Mouse (Mus musculus) stomach, embryonic 15.5 days (tissue): ENCODE results near the gene Zfp84. TPM values are rescaled to one million over a fixed set of nuclear protein-coding genes. Genes with fewer than 3 reads are reported as not detected.
"Not testable (repeated sequence)": the region's sequence is repeated elsewhere in the genome, so short reads cannot be mapped to it uniquely, and the experiment has no call there.

ENCODE experiments used
- ATAC-seq: fragments of 200-750 bp; cut with Nextera tagmentation; 2 replicates; pipeline ENCODE4 v1.8.0; 2017; ENCODE audit warnings: low read depth, moderate number of reproducible peaks, moderate TSS enrichment; ENCODE audit not compliant: insufficient read depth, low FRiP score
- H3K27ac ChIP-seq: fragments of 300-500 bp; sonication (generic); 2 replicates; pipeline ENCODE4 v1.5.1; 2015; ENCODE audit warnings: mild to moderate bottlenecking, inconsistent platforms
- H3K27me3 ChIP-seq: fragments of 300-500 bp; sonication (generic); replicated peaks from 2 replicates; pipeline ENCODE4 v1.6.1; 2015; ENCODE audit warnings: inconsistent platforms
- H3K36me3 ChIP-seq: fragments of 300-500 bp; sonication (generic); 2 replicates; pipeline ENCODE4 v1.6.1; 2015; ENCODE audit warnings: inconsistent platforms
- H3K4me1 ChIP-seq: fragments of 300-500 bp; sonication (generic); 2 replicates; pipeline ENCODE4 v1.6.1; 2015; ENCODE audit warnings: inconsistent platforms
- H3K4me2 ChIP-seq: fragments of 300-500 bp; sonication (generic); 2 replicates; pipeline ENCODE4 v1.6.1; 2015; ENCODE audit warnings: mild to moderate bottlenecking, inconsistent platforms
- H3K4me3 ChIP-seq: fragments of 300-500 bp; sonication (generic); replicated peaks from 2 replicates; pipeline ENCODE4 v1.5.1; 2015; ENCODE audit warnings: inconsistent platforms
- H3K9ac ChIP-seq: fragments of 300-500 bp; sonication (generic); 2 replicates; pipeline ENCODE4 v1.6.1; 2015; ENCODE audit warnings: inconsistent platforms
- H3K9me3 ChIP-seq: fragments of 300-500 bp; sonication (generic); 2 replicates; pipeline ENCODE4 v1.6.1; 2016; ENCODE audit warnings: inconsistent platforms
- WGBS: fragments of 180-500 bp; shearing (Covaris S2); methylation state at CpG from one replicate; pipeline ENCODE4 v1.1.7; 2015; 5-methylcytosine and 5-hydroxymethylcytosine counted together
- polyA plus RNA-seq: library from polyadenylated mRNA; unstranded; fragments of >200 nt; fragmentation: Nextera tagmentation; extraction: Ambion mirVana; gene quantifications from 2 replicates; pipeline ENCODE4 v1.2.1, GENCODE M21; 2015

Zfp84 gene
- polyA plus RNA-seq: 11.4 and 11.6 TPM in 2 replicates

- Histone ChIP-seq H3K36me3 (peaks cover 11% of the 10 kb centered on the region), H3K4me3 (peak within 1 kb of the TSS; percentile 77), H3K4me2 (peak within 1 kb of the TSS; percentile 79), H3K9ac (peak within 1 kb of the TSS; percentile 42; the same call in 1 of the 2 replicates), H3K27me3 (no peaks in the 10 kb centered on the region), H3K4me1 (0 out of 2 replicates have a peak, but pooled peaks cover 2% of the 10 kb centered on the region), H3K27ac (peak within 1 kb of the TSS; percentile 95), H3K9me3 (no peaks in the 10 kb centered on the region)
- ATAC-seq: peak; percentile 94
- under 1% methylated on average over 32 of the region's 32 CpGs for WGBS
These were observed at the start of gene Zfp84 for GRCm38 (mm10) chr7:29768090-29768900. TSS of gene Zfp84 (plus strand) at chr7:29768552.

DNA sequence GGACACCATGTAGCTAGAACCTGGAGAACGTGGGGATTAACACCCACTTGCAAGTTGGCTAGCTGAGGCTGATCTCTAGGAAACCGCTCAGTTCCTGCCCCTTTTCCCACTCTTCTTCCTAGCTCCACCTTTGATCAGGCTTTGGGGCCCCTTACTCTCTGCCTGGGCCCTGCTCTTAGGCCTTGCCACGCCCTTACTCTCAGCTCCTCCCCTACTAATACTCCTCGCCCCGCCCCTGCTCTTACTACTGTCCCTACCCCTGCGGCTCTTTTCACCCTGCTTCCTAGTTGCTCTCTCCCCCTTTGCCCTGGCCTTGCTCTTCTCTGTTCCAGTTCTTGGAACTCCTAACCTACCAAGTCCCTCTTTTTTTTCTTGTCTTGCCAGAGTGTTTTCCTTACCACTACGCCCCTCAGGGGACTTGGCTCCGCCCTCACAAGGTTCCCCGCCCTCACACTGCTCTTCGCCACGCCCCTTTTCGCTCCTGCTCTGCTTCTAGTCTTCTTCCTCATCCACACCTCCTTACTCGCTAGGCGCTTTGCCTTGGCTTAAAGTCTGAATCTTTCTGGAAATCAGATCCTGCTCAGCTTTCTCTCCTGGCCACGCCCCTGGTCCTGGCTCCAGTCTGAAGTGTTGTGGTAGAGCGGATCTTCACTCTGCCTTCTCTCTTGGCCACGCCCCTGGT is 42.8 kb upstream of the Zfp84 start:
- H3K4me1 ChIP-seq, H3K36me3 ChIP-seq, H3K27me3 ChIP-seq, H3K27ac ChIP-seq, H3K4me3 ChIP-seq, H3K9me3 ChIP-seq, H3K9ac ChIP-seq, ATAC-seq: not testable (repeated sequence)
- WGBS: 25% methylated on average over 17 of the region's 17 CpGs
- peak overlapping the region; percentile 16; the same call in 1 of the 2 replicates for H3K4me2 ChIP-seq

DNA sequence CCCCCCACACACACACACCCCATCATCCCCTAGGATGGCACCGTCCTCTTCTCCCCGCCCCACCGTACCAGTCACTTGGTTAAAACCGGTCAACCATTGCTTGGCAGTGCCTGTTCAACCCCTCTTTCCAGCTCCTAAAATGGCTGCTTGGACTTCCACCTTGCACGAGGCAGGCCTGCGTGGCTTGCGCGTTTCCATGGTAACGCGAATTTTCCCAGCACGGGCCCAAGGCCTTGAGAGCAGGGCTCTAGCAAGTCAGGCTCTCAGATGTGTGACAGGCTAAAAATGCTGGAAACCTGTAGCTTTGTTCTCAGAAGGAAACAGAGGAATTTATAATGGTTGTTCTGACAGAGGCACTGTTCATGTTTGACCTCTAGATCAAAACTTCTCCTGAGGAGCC is 41.5 kb upstream of the Zfp84 start, which contains the start of gene Catsperg2:
Gene Catsperg2 (minus strand): TSS at position 173 of the 400 bp plus-strand sequence.
- not testable (repeated sequence) for ATAC-seq, H3K9me3 ChIP-seq, H3K4me3 ChIP-seq, H3K9ac ChIP-seq, H3K36me3 ChIP-seq, H3K4me1 ChIP-seq, H3K27ac ChIP-seq, H3K27me3 ChIP-seq
- peak within 1 kb of the TSS; percentile 16; the same call in 1 of the 2 replicates for H3K4me2 ChIP-seq
- WGBS: 47% methylated on average over 11 of the region's 11 CpGs

DNA sequence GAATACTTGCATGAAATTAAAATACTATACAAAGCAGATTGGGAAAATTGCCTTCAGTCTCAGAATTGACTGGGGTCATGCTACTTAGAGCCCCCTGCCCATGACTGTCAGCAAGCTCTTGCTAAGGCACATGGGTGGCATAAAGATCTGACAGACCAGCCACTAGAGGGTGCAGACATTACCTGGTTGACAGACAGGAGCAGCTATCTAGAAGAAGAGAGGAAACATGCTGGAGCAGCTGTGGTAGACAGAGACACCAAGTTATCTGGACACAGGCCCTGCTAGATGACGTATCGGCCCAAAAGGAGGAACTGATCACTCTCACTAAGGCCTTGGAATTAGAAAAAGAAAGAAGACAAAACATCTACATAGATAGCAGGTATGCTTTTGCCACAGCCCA is 40.3 kb upstream of the Zfp84 start:
- H3K9me3 ChIP-seq: peaks cover 7% of the 10 kb centered on the region; the same call in 1 of the 2 replicates
- H3K4me2 ChIP-seq: no peak overlapping the region
- 79% methylated on average over 2 of the region's 2 CpGs for WGBS
- no peak for ATAC-seq
- no peak overlapping the region for H3K4me3 ChIP-seq
- no peaks in the 10 kb centered on the region for H3K27me3 ChIP-seq
- H3K36me3 ChIP-seq: no peaks in the 10 kb centered on the region
- no peak overlapping the region for H3K9ac ChIP-seq
- no peaks in the 10 kb centered on the region for H3K4me1 ChIP-seq
- H3K27ac ChIP-seq: no peak overlapping the region

DNA sequence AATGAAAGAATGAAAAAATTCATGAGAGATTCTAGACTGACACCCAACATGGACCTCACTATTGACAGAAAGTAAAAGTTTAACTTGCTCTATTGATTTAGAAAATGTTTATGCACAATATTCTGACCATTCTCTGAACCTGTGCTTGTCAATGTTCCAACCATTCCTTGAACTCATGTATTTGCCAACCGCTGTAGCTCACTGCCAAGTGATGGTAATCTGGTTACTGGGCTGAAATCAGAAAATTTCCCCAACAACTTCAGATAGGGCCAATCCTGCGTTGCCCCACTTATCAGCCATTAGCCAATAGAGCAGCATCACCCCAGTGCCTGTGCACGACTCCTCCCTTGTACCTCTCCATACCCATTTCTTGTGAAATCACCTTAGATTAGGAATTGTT is 26.1 kb upstream of the Zfp84 start:
- no peak overlapping the region for H3K27ac ChIP-seq
- H3K4me1 ChIP-seq: no peaks in the 10 kb centered on the region
- no peak overlapping the region for H3K4me3 ChIP-seq
- H3K9me3 ChIP-seq: no peaks in the 10 kb centered on the region
- WGBS: 71% methylated on average over 3 of the region's 3 CpGs
- H3K9ac ChIP-seq: no peak overlapping the region
- H3K27me3 ChIP-seq: no peaks in the 10 kb centered on the region
- H3K36me3 ChIP-seq: no peaks in the 10 kb centered on the region
- no peak for ATAC-seq
- H3K4me2 ChIP-seq: no peak overlapping the region

- no peaks in the 10 kb centered on the region for H3K27me3 ChIP-seq
- H3K9ac ChIP-seq: no peak overlapping the region
- WGBS: 79% methylated on average over 5 of the region's 5 CpGs
- no peak overlapping the region for H3K4me2 ChIP-seq
- no peak overlapping the region for H3K4me3 ChIP-seq
- no peaks in the 10 kb centered on the region for H3K4me1 ChIP-seq
- no peak for ATAC-seq
- no peaks in the 10 kb centered on the region for H3K9me3 ChIP-seq
- no peak overlapping the region for H3K27ac ChIP-seq
- no peaks in the 10 kb centered on the region for H3K36me3 ChIP-seq
These were observed 7.9 kb upstream of the Zfp84 start for GRCm38 (mm10) chr7:29760476-29760875.

GRCm38 (mm10) chr7:29764702-29765101 is 3.6 kb upstream of the Zfp84 start:
- no peak for ATAC-seq
- WGBS: 78% methylated on average over 7 of the region's 7 CpGs

DNA sequence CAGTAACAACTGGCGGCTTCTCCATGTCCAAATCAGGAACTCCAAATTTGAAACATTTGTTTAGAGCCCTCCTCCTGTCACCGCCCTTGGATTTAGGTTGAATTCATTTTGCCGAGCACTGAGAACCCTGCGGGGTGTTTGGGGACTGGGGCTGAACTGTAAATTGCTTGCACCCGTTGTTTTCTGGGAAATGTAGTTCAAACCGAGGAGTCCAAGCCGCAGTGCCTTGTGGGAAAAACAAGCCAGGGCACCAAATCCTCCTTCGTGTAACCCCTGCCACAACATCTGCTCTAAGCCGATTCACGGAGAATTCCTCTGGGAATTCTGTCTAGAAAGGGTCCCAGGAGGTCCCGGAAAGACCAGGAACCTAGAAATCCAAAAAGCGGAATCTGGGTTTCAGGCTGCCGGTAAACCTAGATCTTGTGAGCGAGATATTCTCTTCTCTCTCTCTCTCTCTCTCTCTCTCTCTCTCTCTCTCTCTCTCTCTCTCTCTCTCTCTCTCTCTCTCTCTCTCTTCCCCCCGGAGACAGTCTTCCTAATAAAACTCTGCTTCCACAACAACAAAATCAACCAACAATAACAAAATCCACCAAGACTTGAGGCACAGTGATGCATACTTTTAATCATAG is 1.2 kb upstream of the Zfp84 start:
- peak; percentile 47; the same call in 1 of the 2 replicates for ATAC-seq
- peak overlapping the region; percentile 70 for H3K27ac ChIP-seq
- H3K27me3 ChIP-seq: no peaks in the 10 kb centered on the region
- H3K9ac ChIP-seq: peak overlapping the region; percentile 33; the same call in 1 of the 2 replicates
- H3K4me2 ChIP-seq: peak overlapping the region; percentile 79
- H3K4me3 ChIP-seq: peak overlapping the region; percentile 77
- no peaks in the 10 kb centered on the region for H3K9me3 ChIP-seq
- WGBS: under 1% methylated on average over 15 of the region's 15 CpGs
- peaks cover 3% of the 10 kb centered on the region; the same call in 1 of the 2 replicates for H3K36me3 ChIP-seq
- H3K4me1 ChIP-seq: 0 out of 2 replicates have a peak, but pooled peaks cover 2% of the 10 kb centered on the region

More at GRCm38 (mm10) chr7:29764702-29765101, 3.6 kb upstream of the Zfp84 start:
- no peak overlapping the region for H3K9ac ChIP-seq
- H3K4me3 ChIP-seq: no peak overlapping the region
- H3K4me1 ChIP-seq: 0 out of 2 replicates have a peak, but pooled peaks cover 2% of the 10 kb centered on the region
- no peaks in the 10 kb centered on the region for H3K9me3 ChIP-seq
- H3K4me2 ChIP-seq: no peak overlapping the region
- no peaks in the 10 kb centered on the region for H3K27me3 ChIP-seq
- H3K36me3 ChIP-seq: no peaks in the 10 kb centered on the region
- H3K27ac ChIP-seq: no peak overlapping the region

- peak overlapping the region; percentile 77 for H3K4me3 ChIP-seq
- WGBS: 7% methylated on average over 10 of the region's 10 CpGs
- H3K9ac ChIP-seq: peak overlapping the region; percentile 42; the same call in 1 of the 2 replicates
- peaks cover 18% of the 10 kb centered on the region for H3K36me3 ChIP-seq
- no peaks in the 10 kb centered on the region for H3K27me3 ChIP-seq
- no peaks in the 10 kb centered on the region for H3K9me3 ChIP-seq
- H3K27ac ChIP-seq: peak overlapping the region; percentile 95
- H3K4me2 ChIP-seq: peak overlapping the region; percentile 79
- no peak for ATAC-seq
- H3K4me1 ChIP-seq: 0 out of 2 replicates have a peak, but pooled peaks cover 2% of the 10 kb centered on the region
These were observed 628 bp downstream of the Zfp84 start for GRCm38 (mm10) chr7:29768980-29769379.

DNA sequence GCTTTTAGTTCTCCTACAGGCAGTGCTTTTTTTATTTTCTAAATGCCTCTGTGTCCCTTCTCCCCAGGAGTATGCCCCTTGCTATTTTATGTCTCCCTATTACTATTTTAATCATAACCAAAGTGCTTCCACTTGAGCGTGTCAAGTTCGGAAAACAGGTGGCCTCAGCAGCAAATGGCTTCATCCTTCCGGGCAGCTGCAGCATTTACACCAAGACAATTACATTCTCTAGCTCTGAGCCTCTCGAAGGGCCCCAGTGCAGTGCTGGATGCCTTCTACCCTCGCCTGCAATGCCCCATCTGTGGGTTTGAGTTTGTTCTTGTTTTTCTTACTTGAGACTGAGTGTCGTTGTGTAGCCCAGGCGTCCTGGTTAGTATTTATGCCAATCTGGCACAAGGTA is 5.2 kb downstream of the Zfp84 start:
- H3K9me3 ChIP-seq: no peaks in the 10 kb centered on the region
- H3K4me2 ChIP-seq: no peak overlapping the region
- 87% methylated on average over 7 of the region's 7 CpGs for WGBS
- no peaks in the 10 kb centered on the region for H3K27me3 ChIP-seq
- no peaks in the 10 kb centered on the region for H3K4me1 ChIP-seq
- peaks cover 55% of the 10 kb centered on the region for H3K36me3 ChIP-seq
- no peak overlapping the region for H3K4me3 ChIP-seq
- H3K27ac ChIP-seq: no peak overlapping the region
- no peak for ATAC-seq
- no peak overlapping the region for H3K9ac ChIP-seq

DNA sequence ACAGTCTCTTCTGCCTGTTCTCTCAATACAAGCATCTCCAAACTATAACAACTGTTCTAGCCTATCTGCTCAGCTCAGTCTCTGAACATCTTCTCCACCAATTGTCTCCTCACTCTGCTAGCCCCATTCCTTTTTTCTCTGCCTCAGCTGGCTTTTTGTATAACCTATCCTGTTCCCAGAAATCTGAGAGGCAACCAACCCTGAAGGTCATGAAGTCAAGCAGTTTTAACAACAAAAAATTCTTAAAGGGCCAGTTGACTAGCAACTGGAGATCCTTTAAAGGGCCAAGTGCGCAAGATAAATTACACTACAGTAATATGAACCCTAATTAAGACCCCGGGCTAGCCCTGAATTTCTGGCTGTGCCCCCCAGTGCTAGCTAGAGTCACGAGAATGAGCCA is 6.0 kb downstream of the Zfp84 start:
- Histone ChIP-seq H3K4me3 (no peak overlapping the region), H3K27me3 (no peaks in the 10 kb centered on the region), H3K4me2 (no peak overlapping the region), H3K36me3 (peaks cover 59% of the 10 kb centered on the region), H3K27ac (no peak overlapping the region), H3K4me1 (no peaks in the 10 kb centered on the region), H3K9me3 (no peaks in the 10 kb centered on the region), H3K9ac (no peak overlapping the region)
- no peak for ATAC-seq
- 87% methylated on average over 3 of the region's 3 CpGs for WGBS
